Mouse (Mus musculus): ENCODE measurements around the gene Olfr412.

Gene Olfr412

GRCm38 (mm10) chr11:74414112-74414511 lies 52.2 kb downstream of the Olfr412 start:
- DNase-seq = no peak

GRCm38 (mm10) chr11:74415736-74416135 lies 53.9 kb downstream of the Olfr412 start:
- DNase-seq = peak; percentile 51
